Mouse (Mus musculus) hindbrain, embryonic 16.5 days (tissue): ENCODE measurements around the gene Vmn1r75. TPM values are rescaled to one million over a fixed set of nuclear protein-coding genes. Genes with fewer than 3 reads are reported as not detected.

ENCODE experiments used
- ATAC-seq: fragments of 200-750 bp; cut with Nextera tagmentation; 2 replicates; pipeline ENCODE4 v1.8.0; 2017; ENCODE audit warnings: moderate TSS enrichment, moderate library complexity
- H3K27ac ChIP-seq: fragments of 300-500 bp; sonication (generic); 2 replicates; pipeline ENCODE4 v1.5.1; 2014; ENCODE audit warnings: low read depth, mild to moderate bottlenecking, control low read depth, low read length, moderate library complexity
- H3K27me3 ChIP-seq: fragments of 300-500 bp; sonication (generic); replicated peaks from 2 replicates; pipeline ENCODE4 v1.6.1; 2014; ENCODE audit warnings: low read length; ENCODE audit not compliant: control insufficient read depth, insufficient read depth
- H3K36me3 ChIP-seq: fragments of 300-500 bp; sonication (generic); 2 replicates; pipeline ENCODE4 v1.6.1; 2014; ENCODE audit warnings: mild to moderate bottlenecking, low read length, moderate library complexity, mixed read lengths; ENCODE audit not compliant: control insufficient read depth, insufficient read depth
- H3K4me1 ChIP-seq: fragments of 300-500 bp; sonication (generic); 2 replicates; pipeline ENCODE4 v1.6.1; 2014; ENCODE audit warnings: low read depth, low read length; ENCODE audit not compliant: control insufficient read depth, insufficient read depth
- H3K4me2 ChIP-seq: fragments of 300-500 bp; sonication (generic); 2 replicates; pipeline ENCODE4 v1.6.1; 2014; ENCODE audit warnings: mild to moderate bottlenecking, low read length, control low read depth, moderate library complexity
- H3K4me3 ChIP-seq: fragments of 300-500 bp; sonication (generic); 2 replicates; pipeline ENCODE4 v1.5.1; 2014; ENCODE audit warnings: mild to moderate bottlenecking, low read length, control low read depth, moderate library complexity
- H3K9ac ChIP-seq: fragments of 300-500 bp; sonication (generic); 2 replicates; pipeline ENCODE4 v1.6.1; 2014; ENCODE audit warnings: low read depth, mild to moderate bottlenecking, control low read depth, low read length, moderate library complexity
- H3K9me3 ChIP-seq: fragments of 300-500 bp; sonication (generic); 2 replicates; pipeline ENCODE4 v1.6.1; 2014; ENCODE audit warnings: mild to moderate bottlenecking, low read length, moderate library complexity; ENCODE audit not compliant: control insufficient read depth
- WGBS: fragments of 180-500 bp; shearing (Covaris S2); extraction: QIAGEN DNeasy Blood & Tissue Kit; methylation state at CpG from one replicate; pipeline ENCODE4 v1.1.7; 2014; 5-methylcytosine and 5-hydroxymethylcytosine counted together
- polyA plus RNA-seq: library from polyadenylated mRNA; unstranded; fragments of >200 nt; fragmentation: Nextera tagmentation; extraction: Ambion mirVana; gene quantifications from 2 replicates; pipeline ENCODE4 v1.2.1, GENCODE M21; 2015

Vmn1r75 gene
- polyA plus RNA-seq, result not detected in 2 replicates

- H3K9me3 ChIP-seq, result 0 out of 2 replicates have a peak, but pooled peaks cover 2% of the 10 kb centered on the region
- H3K27me3 ChIP-seq, result no peaks in the 10 kb centered on the region
- H3K27ac ChIP-seq, result no peak within 1 kb of the TSS
- no peak within 1 kb of the TSS for H3K4me3 ChIP-seq
- no peak for ATAC-seq
- no peak within 1 kb of the TSS for H3K4me2 ChIP-seq
- H3K9ac ChIP-seq, result no peak within 1 kb of the TSS
- no peaks in the 10 kb centered on the region for H3K36me3 ChIP-seq
- H3K4me1 ChIP-seq, result no peaks in the 10 kb centered on the region
Observed at GRCm38 (mm10) chr7:11874330-11874729, at the start of gene Vmn1r75. Gene Vmn1r75, plus strand, starts transcription at chr7:11874630.

GRCm38 (mm10) chr7:11833680-11834079 is 40.8 kb upstream of the Vmn1r75 start, which contains the start of gene Vmn1r74:
Gene Vmn1r74, plus strand, starts transcription at chr7:11833980.
- H3K36me3 ChIP-seq, result no peaks in the 10 kb centered on the region
- no peak within 1 kb of the TSS for H3K4me2 ChIP-seq
- H3K9ac ChIP-seq, result no peak within 1 kb of the TSS
- no peaks in the 10 kb centered on the region for H3K27me3 ChIP-seq
- no peaks in the 10 kb centered on the region for H3K4me1 ChIP-seq
- H3K4me3 ChIP-seq, result no peak within 1 kb of the TSS
- no peak within 1 kb of the TSS for H3K27ac ChIP-seq
- H3K9me3 ChIP-seq, result peaks cover 4% of the 10 kb centered on the region; the same call in 1 of the 2 replicates
- WGBS, result 85% methylated on average over 2 of the region's 2 CpGs
- ATAC-seq, result no peak

Other genes with a start within 250 kb of the Vmn1r75 start
- not detected in 2 replicates for gene Vmn1r72, start 194.5 kb upstream of the Vmn1r75 start, polyA plus RNA-seq
- not detected in 2 replicates for gene Vmn1r73, start 144.4 kb upstream of the Vmn1r75 start, polyA plus RNA-seq
- gene Vmn1r74, start 40.6 kb upstream of the Vmn1r75 start, polyA plus RNA-seq, result not detected in 2 replicates
- not detected in 2 replicates for gene Vmn1r76, start 63.6 kb downstream of the Vmn1r75 start, polyA plus RNA-seq
- gene Vmn1r77, start 162.1 kb downstream of the Vmn1r75 start, polyA plus RNA-seq, result not detected in 2 replicates